Mouse (Mus musculus): ENCODE measurements at regions not wholly inside any gene's neighbourhood (a gene's known extent, or its start where the extent isn't known, plus 50 kb on each side); places are given as distances from the start of the nearest gene placed in this dataset.

- no peak for TF ChIP-seq CTCF (IDR thresholded peaks at IDR 0.05; ENCODE audit: low read depth, low read length)
- no peak for TF ChIP-seq POLR2A (IDR thresholded peaks at IDR 0.05; ENCODE audit: insufficient read depth, low read length)
- TF ChIP-seq EP300 (IDR thresholded peaks at IDR 0.05; ENCODE audit: insufficient read depth, low read depth, low read length) = no peak
Observed at GRCm38 (mm10) chr1:110799157-110799764, 178.1 kb downstream of the Cdh19 start.
